Mouse (Mus musculus) kidney, postnatal 25 days (tissue): ENCODE data around the gene Mcub.

Source experiments
- DNase-seq, 2 experiments: peaks; one replicate each; pipeline ENCODE4 v3.0.0; 2021; ENCODE audit warnings: mixed read lengths in 2 of 2

Gene Mcub

DNA sequence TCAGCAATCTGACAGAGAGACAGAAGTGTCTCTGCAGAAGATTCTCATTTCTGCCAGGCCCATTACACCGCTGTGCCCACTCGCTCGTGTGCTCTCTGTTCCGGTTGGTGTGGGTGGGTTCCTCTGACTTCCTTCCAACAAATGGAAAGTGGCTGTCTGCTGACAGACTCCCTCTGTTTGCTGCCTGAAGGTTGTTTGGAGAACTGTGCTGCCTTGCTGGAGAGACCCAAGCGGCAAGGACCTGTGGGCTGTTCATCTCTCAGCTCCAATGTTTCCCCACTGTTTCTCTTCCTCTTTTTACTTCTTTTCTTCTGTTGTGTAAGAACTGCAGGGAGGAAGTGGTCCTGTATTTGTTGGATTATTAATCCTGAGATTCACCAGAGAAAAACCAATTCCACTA lies 21.6 kb downstream of the Mcub start:
- DNase-seq: no peak

DNA sequence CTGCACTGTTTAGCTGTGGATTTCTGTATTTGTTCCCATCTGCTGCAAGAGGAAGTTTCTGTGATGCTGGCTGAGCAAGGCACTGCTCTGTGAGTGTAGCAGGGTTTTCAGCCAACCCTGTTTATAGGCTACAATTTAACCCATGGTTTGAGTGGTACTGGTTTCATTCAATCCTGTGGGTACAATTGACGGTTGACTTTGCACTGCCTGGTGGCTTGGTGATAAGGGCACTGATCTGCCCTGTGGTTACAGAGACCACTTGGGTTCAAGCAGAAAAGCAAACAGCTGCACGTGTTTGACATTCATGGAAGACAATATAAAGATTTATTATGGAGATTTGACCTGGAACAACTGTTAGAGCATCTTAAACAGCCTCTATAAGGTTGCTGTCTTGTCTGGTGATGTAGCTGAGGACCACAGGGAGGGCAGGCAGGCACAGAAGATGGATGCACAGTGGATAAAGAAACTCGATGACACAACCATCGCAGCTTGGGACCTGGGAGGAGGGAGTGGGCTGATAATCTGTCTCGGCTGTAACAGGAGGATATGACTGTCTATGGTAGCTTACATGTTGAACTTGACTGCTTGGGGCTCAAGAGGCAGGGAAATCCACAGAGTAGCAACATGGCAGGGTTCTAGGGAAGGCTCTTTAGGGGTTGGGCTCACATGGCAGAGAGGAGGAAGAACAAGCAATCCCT lies 23.6 kb downstream of the Mcub start:
- no peak for DNase-seq

DNA sequence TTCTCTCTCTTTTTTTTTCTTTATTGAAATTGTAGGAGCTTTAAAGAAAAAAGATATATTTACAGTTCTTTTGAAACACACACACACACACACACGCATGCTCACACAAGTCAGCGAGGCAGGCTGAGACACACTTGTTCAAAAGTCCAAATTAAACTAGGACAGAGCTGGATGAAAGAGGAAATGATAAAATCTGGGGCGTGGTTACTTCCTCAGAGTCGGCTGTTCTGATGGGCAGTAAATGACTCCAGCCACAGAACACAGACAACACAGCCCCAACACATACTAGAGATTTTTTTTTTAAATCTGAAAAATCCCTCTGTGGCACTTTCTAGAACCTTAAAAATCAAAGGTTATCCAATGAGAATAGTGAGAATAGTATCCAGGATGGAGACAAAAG lies 26.2 kb downstream of the Mcub start:
- no peak for DNase-seq

DNA sequence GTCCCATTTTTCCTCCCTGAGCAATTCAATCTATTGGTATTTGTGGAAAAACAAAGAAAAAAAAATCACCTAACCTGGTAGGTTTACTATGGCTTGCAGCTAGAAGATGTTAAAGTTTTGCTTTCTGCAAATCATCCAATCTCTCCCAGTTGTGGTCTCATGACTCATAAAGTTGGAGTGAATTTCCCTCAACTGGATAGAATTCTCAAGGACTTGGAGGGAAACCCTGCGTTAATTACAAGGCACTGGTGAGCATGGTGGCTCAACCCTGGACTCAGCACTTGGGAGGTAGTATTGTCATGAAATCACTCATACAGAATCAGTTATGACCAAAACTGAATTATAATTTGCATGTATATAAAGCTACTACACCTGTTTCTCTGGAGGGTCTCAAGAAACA lies 28.7 kb downstream of the Mcub start:
- no peak for DNase-seq

DNA sequence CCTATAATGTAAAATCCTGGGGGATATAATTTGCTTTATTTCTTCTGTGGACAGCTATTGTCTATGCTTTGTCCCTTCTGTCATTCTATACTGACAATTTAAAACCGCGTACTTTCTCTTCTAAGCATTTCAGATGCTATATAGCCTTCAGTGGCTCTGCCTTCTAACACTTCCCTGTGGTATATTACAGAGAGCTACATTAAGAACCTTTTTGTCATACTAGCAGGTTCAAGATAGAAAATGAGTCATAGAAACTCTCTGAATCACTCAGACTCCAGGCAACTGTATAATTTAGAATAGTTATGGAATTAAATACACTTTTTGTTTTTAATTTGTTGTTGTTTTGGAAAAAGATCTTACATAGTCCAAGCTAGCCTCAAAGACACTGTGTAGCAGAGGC lies 29.2 kb downstream of the Mcub start:
- DNase-seq: no peak

DNA sequence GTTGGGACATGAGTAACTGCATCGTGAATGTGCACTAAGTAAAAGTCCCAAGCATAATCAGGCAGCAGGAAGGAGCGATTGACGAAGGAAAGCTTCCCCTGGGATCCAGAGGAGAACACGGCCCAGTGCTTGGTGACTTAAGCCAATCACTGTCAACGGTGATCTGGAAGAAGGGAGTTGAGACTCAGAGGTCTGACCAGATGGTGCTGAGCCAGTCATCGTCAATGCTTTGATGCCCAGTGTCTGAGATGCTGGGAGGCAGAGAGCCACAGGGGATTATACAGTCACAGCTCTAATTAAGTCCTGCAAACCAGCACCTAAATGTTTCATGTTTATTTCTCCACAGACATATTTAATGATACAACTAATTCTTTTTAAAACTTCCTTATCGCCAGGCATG lies 30.9 kb downstream of the Mcub start:
- no peak for DNase-seq

DNA sequence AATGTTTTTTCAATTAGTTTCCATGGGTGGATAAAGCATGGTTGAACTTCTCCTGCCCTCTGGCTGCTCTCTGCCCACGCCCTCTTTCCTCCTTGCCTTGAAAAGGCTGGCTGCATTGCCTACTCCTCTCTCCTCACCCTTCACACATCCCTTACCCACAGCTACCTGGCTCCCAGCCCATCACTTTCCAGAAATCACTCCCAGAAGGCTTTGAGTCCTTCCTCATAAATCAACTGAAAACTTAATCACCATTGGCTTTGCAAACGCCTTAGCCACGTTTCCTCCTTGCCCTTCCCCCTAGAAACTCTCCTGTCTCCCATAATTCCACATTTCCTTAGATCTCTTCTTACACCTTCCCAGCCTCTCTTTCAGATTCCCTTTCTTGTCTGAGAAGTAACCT lies 32.2 kb downstream of the Mcub start:
- DNase-seq: peak in 1 of 2 experiments; percentile 5

DNA sequence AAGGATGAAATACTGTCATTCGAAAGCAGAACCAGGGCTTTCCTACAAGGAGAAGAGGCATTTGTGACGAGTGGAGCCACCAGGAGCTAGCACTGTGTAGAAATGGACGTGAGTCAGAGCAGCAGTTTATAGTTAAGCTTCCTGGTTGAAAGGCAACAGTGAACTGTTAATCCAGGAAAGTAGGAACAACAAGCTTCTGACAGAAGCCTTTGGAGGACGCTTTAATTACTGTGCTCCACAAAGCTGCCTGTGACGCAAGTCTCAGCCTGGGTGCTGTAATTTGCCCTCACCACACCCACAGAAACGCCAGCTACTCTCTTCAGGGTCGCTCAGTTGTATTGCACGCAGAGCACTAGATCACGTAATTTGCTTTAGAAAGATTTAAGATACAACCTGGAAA lies 33.4 kb downstream of the Mcub start:
- no peak for DNase-seq

DNA sequence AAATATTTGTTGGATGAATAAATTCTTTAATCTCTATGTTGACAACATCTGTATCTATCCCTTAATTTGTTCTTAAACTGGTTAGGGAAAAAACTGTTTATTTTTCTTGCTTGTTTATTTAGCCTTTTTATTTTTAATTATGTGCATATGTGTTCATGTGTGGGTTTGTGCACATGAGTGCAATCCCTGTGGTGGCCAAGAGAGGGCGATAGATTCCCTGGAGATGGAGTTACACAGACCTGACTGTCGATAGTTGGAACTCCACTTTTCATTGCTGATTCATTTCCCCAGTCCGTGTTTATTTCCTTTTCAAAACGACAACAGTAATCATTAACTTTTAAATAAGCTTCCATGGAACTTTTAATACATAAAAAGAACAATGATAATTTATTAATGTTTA lies 37.6 kb downstream of the Mcub start:
- DNase-seq: peak in 1 of 2 experiments; percentile 14

DNA sequence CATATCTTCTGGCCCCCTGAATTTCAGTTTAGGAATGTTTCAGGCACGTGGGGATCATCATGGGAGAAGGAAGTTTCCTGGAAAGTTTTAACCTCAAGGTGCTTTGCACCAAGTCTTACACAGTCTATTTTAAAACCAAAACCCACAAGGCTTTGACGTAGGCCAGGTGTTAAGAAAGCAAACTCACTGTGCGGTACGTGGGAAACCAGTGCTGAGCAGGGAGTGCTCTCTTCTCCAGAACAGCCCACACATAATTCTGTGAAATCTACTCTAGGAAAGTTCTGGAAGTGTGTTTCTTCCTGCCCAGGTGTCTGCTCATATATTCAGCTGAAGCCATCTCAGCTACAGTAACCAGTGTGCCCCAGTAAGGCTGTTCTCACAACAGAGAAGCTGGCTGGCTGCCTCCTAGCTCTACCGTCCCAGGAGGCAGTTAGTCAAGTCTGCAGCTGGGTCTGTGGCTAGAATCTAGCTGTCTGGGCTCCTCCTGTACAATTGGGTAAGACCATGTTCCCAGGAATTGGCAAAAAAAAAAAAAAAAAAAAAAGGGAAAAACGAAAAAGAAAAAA lies 39.7 kb downstream of the Mcub start:
- DNase-seq: no peak

DNA sequence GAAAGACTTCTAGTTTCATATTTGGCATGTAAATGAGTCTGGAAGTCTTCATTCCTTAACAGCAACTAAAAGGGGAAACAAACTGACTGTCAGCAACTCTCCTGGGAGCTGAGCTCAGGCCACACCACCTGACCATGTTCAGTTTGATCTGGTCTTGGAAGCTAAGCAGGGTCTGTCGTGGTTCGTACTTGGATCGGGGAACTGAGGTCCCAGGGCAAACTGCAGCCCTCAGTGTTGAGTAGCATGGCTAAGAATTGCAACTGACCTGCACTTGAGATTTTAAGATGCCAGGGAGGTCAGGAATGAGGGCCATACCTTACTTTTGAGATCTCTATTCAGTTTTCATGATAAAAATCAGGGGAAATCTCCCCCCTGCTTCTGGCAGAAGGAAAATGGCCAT lies 44.1 kb downstream of the Mcub start:
- no peak for DNase-seq

DNA sequence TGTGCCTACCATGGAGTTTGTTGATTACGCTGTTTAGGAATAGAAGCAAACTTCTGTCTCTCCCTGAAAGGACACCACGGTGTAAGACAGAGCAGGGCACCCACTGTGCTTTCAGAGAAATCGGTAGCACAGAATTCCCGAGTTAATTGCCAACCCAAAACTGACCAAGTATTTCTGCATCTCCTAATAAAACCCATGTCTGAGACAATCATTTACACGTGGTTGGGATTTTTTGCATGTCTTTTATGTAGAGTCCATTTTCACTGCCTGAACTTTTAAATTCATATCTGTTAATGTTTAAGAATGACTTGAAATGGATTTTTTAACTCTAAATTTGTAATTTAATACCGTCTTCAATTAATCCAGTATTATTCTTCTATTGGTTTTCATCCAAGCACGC lies 46.4 kb downstream of the Mcub start:
- no peak for DNase-seq

DNA sequence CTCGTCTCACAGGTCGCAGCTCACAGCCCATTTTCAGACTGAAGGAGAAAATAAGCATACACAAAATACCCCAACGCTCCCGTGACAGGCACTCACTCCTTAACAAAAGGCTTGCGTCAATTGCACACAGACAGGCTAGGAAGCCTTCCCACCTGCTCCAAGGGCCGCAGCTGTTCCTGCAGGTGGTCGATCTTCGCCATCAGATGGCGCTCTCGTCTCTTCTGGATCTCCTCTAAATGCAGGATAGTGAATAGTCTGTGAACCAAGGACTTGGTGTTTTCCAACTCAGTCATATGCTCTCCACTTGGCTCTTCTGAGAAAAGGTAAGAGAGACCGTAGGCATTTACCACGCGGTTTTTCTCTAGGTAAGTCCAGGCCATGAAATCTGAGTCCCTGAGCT lies 51.6 kb downstream of the Mcub start:
- peak; percentile 74 to 81 for DNase-seq

DNA sequence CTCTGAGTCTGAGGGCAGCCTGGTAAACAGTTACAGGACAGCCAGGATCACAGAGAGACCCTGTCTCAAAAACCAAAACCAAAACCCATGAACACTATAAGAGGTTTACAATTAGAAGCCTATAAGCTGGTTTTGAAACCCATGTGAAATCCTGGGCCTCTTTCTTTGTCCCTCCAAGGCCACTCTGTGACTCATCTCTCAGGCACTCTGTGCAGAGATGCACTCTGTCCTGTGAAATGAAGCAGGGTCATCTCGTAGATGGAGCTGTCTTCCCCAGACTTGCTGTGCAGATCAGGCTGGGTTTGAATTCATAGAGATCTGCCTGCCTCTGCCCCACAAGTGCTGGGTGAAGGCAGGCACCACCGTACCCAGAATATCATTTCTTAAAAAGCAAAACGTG lies 52.6 kb downstream of the Mcub start:
- no peak for DNase-seq

DNA sequence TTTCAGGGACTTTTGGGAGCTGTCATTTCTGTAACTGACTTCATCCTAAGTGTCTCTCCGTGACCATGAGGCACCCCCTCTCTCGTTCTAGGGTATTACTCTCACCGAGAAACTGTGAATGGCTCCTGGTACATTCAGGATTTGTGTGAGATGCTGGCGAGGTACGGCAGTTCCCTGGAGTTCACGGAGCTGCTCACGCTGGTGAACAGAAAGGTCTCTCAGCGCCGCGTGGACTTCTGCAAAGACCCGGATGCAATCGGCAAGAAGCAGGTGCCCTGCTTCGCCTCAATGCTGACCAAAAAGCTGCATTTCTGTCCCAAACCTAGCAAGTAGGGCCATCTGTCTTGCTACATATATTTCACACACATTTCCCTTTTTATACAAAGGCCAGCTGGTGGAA lies 56.8 kb downstream of the Mcub start:
- no peak for DNase-seq

DNA sequence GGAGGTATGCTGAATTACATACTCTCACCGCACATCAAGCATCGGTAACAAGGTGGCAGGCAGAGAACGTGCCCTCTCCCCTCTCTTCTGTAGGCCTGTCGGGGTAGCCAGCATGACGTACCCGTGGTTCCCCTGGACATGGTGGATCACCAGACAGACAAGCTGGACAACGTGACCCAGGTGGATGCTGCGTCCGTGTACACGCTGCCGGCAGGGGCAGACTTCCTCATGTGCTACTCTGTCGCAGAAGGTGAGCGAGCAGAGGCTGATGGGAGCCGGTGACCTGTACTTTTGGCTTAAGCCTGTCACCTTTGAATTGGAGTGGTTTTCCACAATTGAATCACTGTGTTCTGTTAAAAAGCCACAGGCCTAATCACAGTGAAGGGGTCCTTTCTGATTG lies 58.0 kb downstream of the Mcub start:
- no peak for DNase-seq

DNA sequence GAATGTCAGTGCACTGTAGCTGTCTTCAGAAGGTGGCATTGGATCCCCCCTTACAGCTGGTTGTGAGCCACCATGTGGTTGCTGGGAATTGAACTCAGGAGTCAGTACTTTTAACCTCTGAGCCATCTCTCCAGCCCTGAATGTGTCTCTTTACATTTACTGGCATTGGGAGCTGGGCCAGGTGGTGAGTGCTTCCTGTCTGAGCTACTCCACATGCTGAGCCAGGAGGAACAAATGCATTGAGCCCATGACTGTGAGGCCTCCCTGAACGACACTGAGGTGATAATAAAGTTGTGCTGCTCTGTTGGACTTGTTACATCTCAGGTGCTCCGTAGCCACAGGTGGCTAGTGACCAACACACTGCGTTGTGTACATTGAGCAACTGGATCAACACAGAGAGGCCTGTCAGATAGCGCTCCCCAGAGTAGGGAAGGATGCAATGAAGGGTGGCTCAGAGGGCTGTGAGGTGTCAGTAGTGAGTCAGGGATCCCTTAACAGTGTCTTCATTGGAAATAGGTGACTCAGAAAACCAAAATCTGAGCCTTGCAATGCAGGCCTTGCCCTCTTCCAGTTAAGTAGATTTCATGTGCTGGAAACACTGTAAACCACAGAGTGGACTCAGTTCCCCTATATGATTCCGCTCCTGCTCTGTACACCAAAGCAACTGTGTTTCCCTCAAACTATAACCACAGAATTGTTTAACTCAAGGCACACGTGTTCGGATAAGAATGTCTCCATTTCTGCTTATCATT lies 65.4 kb downstream of the Mcub start:
- no peak for DNase-seq

DNA sequence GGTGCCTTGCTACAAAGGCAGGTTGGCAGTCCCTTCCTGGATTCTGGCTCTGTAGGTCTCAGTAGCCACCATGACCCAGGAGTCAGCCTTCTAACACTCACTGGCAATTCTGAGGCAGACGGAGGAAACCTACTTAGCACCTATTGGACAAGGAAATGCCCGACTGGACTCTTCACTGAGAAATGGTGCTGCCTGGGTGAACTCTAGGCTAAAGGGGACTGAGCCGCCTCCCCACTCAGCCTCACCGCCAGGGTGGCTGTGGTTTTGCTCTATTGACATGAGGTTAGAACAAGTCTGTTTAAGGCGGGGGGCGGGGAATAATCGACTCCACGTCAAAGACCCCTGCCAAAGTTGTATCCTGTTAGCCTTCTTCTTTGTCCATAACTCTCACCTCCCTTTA lies 66.1 kb downstream of the Mcub start:
- DNase-seq: no peak

DNA sequence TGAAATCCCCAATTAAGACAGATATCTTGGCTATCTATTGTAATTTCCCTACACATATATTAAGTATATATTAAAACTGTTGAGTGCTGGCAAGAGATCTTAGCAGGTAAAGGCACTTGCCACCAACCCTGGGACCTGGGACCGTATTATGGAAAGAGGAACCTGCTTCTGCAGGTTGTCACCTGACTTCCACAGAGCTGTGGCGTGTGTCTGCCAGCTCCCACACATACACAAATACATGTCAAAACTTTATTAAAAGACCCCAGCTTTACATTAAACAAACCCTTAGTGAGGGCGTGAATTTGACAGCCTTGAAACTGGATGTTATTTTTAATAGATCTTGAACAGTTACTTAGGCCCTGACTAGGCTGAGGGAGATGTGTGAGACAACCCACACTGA lies 66.6 kb downstream of the Mcub start:
- DNase-seq: no peak

DNA sequence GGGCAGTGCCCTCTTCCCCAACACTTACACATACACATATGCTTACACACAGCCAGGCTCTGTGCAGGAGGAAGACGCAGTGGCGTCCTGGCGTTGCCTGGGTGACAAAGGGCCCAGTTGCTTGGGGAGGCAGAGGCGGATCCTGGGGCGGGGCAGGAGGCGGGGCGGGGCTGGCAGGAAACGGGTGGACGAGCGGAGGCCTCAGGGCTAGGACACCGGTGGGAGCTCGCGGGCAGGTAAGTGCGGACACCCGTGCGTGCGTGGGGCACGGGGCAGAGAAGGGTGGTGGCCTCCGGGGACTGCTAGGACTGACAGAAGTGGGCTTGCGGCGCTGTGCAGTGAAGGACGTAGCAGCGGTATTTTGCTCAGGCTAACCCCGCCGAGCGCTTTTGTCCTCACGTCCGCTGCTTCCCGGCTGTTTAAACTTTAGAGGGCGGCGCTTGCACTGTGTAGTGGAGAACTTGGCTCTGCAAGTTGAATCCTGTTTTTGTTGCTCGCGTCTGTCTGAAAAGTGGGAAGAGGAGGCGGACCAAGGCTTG lies 68.7 kb downstream of the Mcub start, which contains the start of gene Casp6:
Gene Casp6, plus strand, starts transcription at position 155 of the 539 bp plus-strand sequence.
- peak; percentile 91 to 93 for DNase-seq

DNA sequence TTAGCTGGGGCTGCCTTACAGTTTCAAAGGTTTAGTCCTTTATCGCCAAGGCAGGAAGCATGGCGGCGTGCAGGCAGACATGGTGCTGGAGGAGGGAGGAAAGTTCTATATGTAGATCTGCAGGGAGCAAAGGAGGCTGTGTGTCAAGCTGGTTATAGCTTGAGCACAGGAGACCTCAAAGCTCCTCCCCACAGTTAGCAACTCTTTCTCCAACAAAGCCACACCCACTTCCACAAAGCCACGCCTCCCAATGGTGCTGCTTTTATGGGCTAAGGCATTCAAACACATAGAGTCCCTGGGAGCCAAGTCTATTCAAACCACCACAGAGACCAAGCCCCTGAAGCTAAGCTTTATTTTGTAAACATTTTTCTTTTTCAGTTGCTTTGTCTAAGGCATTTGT lies 71.1 kb downstream of the Mcub start:
- DNase-seq: peak in 1 of 2 experiments; percentile 17

DNA sequence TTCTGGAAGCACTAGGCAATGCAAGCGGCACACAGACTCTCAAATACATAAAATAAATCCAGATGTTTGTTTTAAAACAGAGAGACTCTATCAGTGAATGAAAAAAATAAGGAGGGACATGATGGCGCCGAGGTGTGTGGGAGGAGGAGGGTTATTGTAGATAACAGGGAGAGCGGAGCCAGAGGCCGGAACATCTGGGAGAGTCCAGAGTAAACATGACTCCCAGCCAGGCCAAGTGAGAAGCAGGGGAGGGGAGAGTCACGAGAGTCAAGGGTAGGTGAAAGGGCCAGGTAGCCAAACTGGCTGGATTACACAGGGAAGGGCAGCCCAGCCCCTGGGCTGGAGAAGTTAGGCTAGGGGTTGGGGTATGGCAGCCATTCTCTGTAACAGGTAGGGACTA lies 73.4 kb downstream of the Mcub start:
- no peak for DNase-seq

DNA sequence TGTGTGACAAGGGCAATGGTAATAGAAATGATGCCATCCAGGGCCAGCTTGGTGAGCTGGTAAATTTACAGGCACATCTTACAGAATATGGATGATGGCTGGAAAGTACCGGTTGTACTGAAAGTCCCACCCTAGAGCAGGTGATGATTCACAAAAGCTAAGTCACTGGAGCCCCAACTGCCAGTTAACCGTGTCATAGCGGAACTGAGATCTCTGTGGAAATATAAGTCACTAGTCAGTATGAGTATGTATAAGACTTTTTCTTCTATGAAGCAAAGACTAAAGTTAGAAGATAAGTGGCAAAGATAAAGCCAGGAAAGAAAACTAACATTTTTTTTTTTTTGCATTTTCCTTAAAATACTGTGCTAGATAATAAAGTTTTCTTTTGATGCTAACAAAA lies 76.9 kb downstream of the Mcub start:
- no peak for DNase-seq

DNA sequence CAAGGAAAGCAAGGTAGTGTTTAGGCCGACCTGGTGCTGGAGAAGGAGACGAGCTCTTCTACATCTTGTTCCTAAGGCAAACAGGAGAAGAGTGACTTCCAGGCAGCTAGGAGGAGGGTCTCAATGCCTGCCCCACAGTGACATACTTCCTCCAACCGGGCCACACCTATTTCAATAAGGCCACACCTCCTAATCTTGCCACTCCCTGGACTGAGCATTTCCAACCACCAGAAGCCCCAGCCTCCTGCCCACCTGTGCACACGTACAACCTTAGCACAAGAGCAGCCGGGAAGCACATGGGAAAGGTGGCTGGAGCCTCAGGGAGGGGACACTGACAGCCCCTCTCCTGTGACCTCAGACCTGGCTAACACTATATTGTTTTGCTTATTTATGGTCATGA lies 78.0 kb downstream of the Mcub start:
- no peak for DNase-seq
